Mouse (Mus musculus): ENCODE results near the gene Cct5.
"Not testable (repeated sequence)": the region's sequence is repeated elsewhere in the genome, so short reads cannot be mapped to it uniquely, and the experiment has no call there.

Cct5 gene

GRCm38 (mm10) chr15:31599834-31600233, 1.8 kb downstream of the Cct5 start:
- DNase-seq (ENCODE audit: low spot score), result no peak

GRCm38 (mm10) chr15:31595651-31596050, 6.0 kb downstream of the Cct5 start:
- no peak for DNase-seq (ENCODE audit: low spot score)

GRCm38 (mm10) chr15:31594260-31594659, 7.3 kb downstream of the Cct5 start:
- DNase-seq (ENCODE audit: low spot score), result no peak

GRCm38 (mm10) chr15:31592531-31592930, 9.1 kb downstream of the Cct5 start:
- DNase-seq (ENCODE audit: low spot score), result no peak

- no peak for DNase-seq (ENCODE audit: low spot score)
These were observed 11.4 kb downstream of the Cct5 start for GRCm38 (mm10) chr15:31590176-31590575.

- no peak for DNase-seq (ENCODE audit: low spot score)
These were observed 12.5 kb downstream of the Cct5 start for GRCm38 (mm10) chr15:31588989-31589640.

GRCm38 (mm10) chr15:31587789-31588188, 13.8 kb downstream of the Cct5 start:
- DNase-seq (ENCODE audit: low spot score), result no peak

- peak; percentile 88 for DNase-seq (ENCODE audit: low spot score)
These were observed 15.1 kb downstream of the Cct5 start for GRCm38 (mm10) chr15:31586519-31586918.

- no peak for DNase-seq (ENCODE audit: low spot score)
These were observed 15.5 kb downstream of the Cct5 start for GRCm38 (mm10) chr15:31586088-31586487.

- DNase-seq (ENCODE audit: low spot score), result no peak
These were observed 16.4 kb downstream of the Cct5 start for GRCm38 (mm10) chr15:31585238-31585637.

GRCm38 (mm10) chr15:31583304-31584085, 18.1 kb downstream of the Cct5 start:
- DNase-seq (ENCODE audit: low spot score), result no peak

- DNase-seq (ENCODE audit: low spot score), result not testable (repeated sequence)
These were observed 20.5 kb downstream of the Cct5 start for GRCm38 (mm10) chr15:31581086-31581485.

GRCm38 (mm10) chr15:31576076-31576475, 25.5 kb downstream of the Cct5 start:
- no peak for DNase-seq (ENCODE audit: low spot score)

- no peak for DNase-seq (ENCODE audit: low spot score)
These were observed 27.9 kb downstream of the Cct5 start for GRCm38 (mm10) chr15:31573692-31574091.

- no peak for DNase-seq (ENCODE audit: low spot score)
These were observed 28.3 kb downstream of the Cct5 start for GRCm38 (mm10) chr15:31573287-31573686.

- no peak for DNase-seq (ENCODE audit: low spot score)
These were observed 29.5 kb downstream of the Cct5 start for GRCm38 (mm10) chr15:31571906-31572722.

GRCm38 (mm10) chr15:31570959-31571358, 30.6 kb downstream of the Cct5 start:
- DNase-seq (ENCODE audit: low spot score), result no peak

- peak; percentile 89 for DNase-seq (ENCODE audit: low spot score)
These were observed 32.1 kb downstream of the Cct5 start for GRCm38 (mm10) chr15:31569325-31570022.

- DNase-seq (ENCODE audit: low spot score), result peak; percentile 69
These were observed 33.0 kb downstream of the Cct5 start for GRCm38 (mm10) chr15:31568581-31568996.

- no peak for DNase-seq (ENCODE audit: low spot score)
These were observed 34.2 kb downstream of the Cct5 start for GRCm38 (mm10) chr15:31567431-31567830.

GRCm38 (mm10) chr15:31565786-31566185, 35.8 kb downstream of the Cct5 start:
- no peak for DNase-seq (ENCODE audit: low spot score)

- DNase-seq (ENCODE audit: low spot score), result no peak
These were observed 36.4 kb downstream of the Cct5 start, which contains the start of gene Cmbl for GRCm38 (mm10) chr15:31565184-31565583. Cmbl (plus strand) TSS chr15:31565389.

Measured in urinary bladder, postnatal 14 days (tissue).